Mouse (Mus musculus) small intestine, adult 2 months (tissue): ENCODE measurements around the gene Mier2.

Source experiments
- CTCF ChIP-seq: fragments of 200-500 bp; IDR thresholded peaks from 2 replicates; pipeline ENCODE4 v1.5.1; 2012; ENCODE audit warnings: low read depth, mild to moderate bottlenecking, control low read depth, inconsistent platforms, low read length, moderate library complexity, mixed read lengths; ENCODE audit not compliant: insufficient replicate concordance, insufficient read length; ENCODE audit errors: extremely low read depth
- POLR2A ChIP-seq: fragments of 200-500 bp; IDR thresholded peaks from 2 replicates; pipeline ENCODE4 v1.6.1; 2012; ENCODE audit warnings: low read depth, mild to moderate bottlenecking, control low read depth, inconsistent platforms, low read length, moderate library complexity

GRCm38 (mm10) chr10:79548971-79549723 lies 5.9 kb downstream of the Mier2 start:
- TF ChIP-seq CTCF (no peak), POLR2A (no peak)
